Mouse (Mus musculus): ENCODE results near the gene Gpam.

Gpam gene

DNA sequence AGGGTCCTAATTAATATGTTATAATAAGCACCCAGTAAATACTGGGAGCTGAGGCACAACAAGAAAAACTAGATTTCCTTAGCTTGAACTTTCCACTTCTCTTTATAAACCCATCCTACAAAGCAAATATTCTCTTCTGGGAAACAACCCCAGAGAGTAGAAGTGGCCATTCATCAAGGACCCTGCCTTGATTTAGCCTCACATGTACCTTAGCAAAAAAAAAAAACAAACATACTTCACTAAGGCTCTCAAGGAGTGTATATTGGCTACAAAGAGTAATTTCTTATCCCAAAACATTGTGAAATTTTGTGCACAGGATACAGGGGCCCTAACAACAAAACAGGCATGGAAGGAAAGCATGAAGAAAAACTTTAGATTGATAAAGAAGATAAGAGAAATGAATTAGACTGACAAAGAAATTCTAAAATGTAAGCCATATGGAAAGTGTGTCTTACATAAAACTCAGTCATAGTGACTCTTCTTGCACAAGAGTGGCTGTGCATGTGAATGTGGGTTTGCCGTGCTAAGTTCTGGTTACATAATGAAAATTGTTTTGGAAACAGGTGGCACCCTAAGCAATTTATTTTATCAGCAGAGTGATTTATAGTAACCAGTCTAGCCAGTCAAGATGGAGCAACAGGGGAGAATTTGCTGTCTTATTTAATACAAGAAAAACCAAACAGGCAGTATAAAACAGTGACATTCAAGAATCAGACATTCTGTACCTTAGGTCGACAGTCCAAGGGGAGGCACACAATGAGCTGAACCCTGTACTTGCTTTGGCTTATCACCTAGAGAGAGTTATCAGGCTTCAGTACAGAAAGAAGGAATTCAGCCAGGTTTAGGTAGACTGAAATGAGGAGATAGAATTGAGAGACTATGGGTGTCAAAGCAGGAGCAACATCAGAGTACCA, 26.6 kb downstream of the Gpam start:
- no peak for DNase-seq

GRCm38 (mm10) chr19:55099184-55100160, 27.6 kb downstream of the Gpam start:
- peak; percentile 84 for DNase-seq

DNA sequence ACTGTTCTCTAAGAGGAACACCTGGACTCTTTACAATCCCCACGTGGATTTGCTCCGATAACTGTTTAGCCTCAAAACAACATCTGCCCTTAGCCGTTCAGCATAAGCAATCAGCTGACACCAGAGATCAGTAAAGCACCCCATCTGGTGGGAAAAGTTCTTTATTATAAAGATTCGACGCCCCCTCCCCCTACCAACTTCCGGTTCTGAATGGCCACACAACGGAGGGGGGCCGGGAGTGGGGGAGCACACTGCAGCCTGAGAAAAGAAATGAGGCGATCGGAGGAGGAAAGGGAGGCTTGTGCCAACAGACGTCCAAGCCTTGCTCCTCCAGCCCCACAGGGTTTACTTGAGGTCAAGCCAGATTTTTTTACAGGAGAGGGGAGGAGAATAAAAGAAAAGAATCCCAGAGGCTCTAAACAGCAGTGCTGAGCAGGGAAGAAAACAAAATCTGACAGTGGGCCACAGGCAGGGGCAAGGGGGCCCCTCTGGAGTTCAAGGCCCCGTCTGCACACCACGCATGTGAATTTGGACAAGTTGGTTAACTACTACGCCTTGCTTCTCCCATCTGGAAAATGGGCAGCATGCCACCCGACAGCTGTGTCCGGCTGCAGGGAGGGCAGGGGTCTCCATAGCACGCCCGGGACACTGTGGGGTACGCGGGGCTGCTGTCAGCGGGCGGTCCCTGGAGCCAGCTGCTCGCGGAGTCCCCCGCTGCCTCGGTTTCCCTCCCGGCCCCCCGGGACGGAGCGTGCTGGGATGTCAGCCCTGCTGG, 28.4 kb downstream of the Gpam start:
- peak; percentile 29 for DNase-seq

- DNase-seq: no peak
Measured at GRCm38 (mm10) chr19:55097396-55097967, 29.6 kb downstream of the Gpam start.

- no peak for DNase-seq
Measured at GRCm38 (mm10) chr19:55096666-55097065, 30.4 kb downstream of the Gpam start.

GRCm38 (mm10) chr19:55095547-55095946, 31.5 kb downstream of the Gpam start:
- no peak for DNase-seq

GRCm38 (mm10) chr19:55091602-55092413, 35.2 kb downstream of the Gpam start:
- no peak for DNase-seq

DNA sequence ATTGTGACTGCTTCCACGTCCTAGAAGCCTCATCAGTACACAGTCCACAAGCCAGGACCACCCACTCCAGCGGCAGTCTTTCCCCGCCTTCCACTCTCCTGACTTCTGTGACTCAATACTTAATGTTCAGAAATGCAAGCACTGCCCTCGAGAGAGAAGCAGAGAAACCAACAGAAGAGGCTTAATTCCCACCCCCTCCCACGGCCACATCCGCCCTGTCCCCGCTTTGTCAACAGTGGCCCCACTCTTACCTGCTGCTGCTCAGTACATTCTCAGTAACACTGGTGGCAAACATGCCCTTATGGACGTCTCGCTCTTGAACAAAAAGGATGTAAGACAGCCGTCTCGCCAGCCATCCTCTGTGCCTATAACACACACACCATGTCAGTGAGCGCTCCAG, 36.2 kb downstream of the Gpam start:
- no peak for DNase-seq

DNA sequence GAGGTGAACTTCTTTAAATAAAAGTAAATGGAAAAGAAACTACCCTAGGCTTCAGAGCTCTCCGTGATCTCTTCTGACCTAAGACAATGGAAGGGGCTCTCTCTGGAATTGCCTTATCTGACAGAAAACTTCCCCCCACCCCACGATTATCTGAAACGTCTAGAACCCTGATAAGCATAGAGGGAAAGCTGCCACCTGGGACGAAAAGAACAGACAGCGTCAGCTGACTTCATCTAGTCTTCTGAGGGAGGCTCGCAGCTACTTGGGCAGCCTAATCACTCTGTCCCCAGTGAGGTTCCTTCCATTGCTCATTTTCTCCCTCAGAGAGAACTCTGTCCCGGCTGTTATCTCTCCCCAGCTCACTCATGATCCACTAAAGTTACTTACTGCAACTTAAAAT, 36.9 kb downstream of the Gpam start:
- DNase-seq: no peak

DNA sequence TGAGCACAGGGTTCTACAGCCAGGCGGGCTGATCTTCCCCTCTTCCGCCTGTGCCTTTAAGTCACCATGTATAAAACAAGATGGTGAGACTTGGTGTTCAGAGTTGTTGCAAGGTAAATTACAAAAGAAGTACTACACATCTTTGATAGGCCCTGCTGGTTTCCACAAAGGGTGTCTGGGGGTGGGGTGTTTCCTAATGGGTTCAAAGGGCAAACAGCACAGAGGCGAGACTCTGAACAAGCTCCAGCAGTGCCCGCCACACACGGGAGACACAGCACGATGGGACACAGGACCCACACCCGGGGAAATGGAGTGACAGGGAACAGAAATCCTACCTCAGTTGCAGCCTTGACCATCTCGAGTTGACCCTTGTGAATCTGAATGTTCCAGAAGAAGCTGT, 39.3 kb downstream of the Gpam start:
- DNase-seq: no peak

GRCm38 (mm10) chr19:55085857-55086185, 41.2 kb downstream of the Gpam start:
- peak; percentile 18 for DNase-seq

DNA sequence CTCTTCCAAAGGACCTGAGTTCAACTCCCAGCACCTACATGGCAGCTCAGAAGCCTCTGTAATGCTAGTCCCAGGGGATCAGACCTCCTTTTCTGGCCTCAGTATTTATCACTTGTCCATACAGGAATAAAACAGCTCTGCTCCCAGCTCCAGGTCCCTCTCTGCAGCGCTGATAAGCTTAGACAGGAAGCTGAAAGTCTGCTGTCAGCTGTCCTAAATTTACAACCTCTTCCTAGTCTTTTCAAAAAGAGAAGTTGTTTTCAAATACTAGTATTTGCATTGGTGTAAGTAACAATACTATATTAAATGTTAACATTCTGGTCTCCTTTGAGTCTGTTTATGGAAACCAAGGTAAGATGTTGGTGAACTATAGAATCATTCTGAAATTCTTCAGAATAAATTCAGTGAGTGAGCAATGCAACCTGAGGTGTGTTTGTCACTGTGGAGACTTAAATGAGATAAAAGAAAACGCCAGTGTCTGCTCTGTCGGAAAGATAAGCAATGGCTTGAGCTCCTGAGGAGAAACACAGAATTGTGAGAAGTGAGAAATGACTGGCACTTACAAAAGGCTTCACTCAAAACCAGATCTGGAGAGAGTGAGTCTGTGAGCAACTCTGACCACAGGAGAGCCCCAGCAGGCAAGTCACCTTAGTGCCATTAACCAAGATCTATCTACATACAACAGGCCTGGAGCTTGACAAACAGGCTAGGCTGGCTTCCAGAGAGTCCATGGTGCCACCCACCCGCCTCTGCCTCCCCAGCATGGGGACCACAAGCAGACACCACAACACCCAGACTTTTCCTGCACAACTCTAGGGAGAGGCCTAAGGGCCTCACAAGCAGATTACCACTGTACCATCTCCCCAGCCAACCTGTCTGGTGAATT, 41.8 kb downstream of the Gpam start:
- DNase-seq: peak; percentile 20

GRCm38 (mm10) chr19:55076822-55077221, 50.2 kb downstream of the Gpam start:
- DNase-seq: no peak

DNA sequence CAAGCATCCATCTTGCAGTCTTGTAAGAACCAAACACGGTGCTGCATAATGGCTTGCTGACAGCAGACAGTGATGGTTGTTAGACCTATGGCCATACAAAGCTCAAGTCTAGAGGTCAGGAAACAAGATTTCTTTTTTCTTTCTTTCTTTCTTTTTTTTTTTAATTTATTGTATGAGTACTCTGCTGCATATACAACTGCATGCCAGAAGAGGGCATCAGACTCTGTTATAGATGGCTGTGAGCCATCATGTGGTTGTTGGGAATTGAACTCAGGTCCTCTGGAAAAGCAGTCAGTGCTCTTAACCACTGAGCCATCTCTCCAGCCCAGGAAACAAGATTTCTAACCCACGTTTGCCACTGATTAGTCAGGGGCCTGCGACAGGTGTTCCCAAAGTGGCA, 54.0 kb downstream of the Gpam start:
- DNase-seq: no peak

DNA sequence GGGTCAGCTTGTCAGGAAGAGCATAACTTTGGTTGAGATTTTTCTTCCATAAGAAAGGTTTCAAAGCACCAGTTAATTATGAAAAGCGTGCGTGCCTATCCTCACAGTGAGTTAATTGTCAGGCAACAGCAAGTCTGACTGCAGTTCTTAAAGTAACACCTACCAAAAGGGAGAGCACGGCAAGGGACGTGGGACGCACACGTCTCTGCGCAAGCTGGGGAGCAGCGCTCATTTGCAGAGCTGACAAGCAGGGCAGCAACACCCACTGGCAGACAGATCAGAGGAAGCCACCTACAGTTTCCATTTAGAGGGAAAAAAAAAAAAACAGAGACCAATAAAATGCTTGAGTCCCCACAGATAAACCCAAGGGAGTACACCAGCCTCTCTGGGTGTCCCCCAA, 58.0 kb downstream of the Gpam start:
- DNase-seq: no peak

DNA sequence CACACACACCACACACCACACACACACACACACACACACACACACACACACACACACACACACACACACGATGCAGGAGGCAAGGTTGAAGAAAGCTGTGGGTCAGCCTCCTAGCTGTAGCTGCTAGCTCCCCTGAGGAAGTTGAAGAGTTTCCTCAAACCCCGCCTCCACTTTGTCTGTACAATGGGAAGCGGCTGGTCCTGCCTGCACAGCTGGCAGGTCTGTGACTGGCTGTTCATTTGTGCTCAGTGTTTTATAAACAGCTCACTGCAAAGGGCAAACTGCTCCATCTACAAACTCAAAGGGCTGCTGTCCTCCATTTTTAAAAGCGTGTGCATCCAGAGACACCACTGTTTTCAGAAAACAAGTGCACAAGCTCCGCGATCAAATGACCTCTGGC, 63.8 kb downstream of the Gpam start:
- peak; percentile 27 for DNase-seq

DNA sequence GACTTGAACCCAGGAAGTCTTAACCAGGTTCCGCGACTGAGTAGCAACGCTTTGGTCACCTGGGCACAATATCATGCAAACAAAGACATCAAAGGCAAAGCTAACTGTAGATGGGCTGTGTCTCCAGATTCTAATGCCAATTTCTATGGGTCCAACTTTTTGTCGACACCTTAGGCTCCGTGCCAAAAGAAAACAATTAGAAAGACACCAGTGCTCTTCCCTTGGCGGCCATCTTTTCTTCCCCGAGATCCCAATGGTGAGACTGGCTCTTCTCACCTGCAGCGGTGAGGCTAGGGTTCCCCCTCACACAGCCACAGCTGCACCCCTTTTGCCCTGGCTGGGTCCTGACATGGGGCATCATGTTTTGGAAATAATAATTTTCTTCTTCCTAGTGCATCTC, 64.5 kb downstream of the Gpam start:
- DNase-seq: no peak

DNA sequence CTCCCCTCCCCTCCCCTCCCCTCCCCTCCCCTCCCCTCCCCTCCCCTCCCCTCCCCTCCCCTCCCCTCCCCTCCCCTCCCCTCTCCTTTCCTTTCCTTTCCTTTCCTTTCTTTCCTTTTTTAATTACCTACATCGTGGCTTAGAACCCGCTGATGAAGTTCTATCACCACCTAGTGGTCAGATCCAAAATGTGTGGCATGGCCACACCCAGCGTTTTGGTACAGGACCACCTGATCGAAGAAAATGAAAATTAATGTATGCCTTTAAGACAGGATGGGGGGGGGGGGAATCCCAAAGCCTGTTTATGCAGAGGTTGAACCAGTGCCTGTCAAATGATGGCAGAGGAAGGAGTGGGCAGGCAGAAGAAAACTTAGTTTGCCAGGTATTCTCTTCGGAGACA, 65.1 kb downstream of the Gpam start:
- peak; percentile 35 for DNase-seq

DNA sequence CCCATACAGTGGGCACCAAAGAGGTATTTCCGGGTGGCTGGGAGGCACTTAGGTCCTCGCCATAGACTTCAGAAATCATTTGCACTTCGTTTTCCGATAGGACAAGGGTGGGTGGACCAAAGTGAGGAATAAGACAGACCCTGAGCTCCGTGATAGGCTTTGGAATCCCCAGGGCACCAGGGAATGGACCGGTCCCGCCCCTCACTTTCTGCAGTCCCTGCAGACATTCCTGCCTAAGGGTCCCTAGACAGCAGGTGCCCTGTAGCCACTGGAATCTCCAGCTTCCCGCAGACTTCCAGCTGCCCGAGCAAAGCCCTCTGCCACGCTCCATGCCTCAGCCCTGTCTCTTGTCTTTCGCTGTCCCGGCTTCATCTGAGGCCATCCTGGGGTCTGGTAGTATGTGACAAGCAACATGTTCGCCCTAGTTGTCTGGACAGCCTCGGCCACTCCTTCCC, 65.6 kb downstream of the Gpam start:
- no peak for DNase-seq

- DNase-seq: peak; percentile 67
Measured at GRCm38 (mm10) chr19:55060964-55061363, 66.1 kb downstream of the Gpam start.

DNA sequence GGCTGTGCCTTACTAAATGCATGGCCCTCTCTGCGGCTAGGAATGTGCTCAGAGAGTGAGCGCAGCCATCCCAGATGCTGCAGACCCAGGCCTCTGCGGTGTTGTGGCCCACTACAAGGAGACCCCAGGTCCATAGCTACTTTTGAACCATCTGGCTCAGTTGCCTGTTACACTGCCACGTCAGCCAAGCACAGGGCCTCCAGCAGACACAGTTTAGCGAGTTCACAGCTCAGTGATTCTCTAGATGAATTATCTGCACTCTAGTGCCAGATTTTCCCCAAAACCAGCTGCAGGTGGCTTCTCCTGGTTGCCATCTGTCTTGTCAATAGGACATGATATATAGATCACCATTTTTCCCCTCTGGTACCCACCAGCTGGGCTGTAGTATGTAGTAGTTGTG, 69.6 kb downstream of the Gpam start:
- DNase-seq: no peak

Measured in liver (tissue).